Mouse (Mus musculus) kidney, adult 9 months (tissue): ENCODE measurements around the gene 4930524J08Rik.

Experiments used
- DNase-seq: peaks from one replicate; pipeline ENCODE4 v3.0.0; 2022

Gene 4930524J08Rik

DNA sequence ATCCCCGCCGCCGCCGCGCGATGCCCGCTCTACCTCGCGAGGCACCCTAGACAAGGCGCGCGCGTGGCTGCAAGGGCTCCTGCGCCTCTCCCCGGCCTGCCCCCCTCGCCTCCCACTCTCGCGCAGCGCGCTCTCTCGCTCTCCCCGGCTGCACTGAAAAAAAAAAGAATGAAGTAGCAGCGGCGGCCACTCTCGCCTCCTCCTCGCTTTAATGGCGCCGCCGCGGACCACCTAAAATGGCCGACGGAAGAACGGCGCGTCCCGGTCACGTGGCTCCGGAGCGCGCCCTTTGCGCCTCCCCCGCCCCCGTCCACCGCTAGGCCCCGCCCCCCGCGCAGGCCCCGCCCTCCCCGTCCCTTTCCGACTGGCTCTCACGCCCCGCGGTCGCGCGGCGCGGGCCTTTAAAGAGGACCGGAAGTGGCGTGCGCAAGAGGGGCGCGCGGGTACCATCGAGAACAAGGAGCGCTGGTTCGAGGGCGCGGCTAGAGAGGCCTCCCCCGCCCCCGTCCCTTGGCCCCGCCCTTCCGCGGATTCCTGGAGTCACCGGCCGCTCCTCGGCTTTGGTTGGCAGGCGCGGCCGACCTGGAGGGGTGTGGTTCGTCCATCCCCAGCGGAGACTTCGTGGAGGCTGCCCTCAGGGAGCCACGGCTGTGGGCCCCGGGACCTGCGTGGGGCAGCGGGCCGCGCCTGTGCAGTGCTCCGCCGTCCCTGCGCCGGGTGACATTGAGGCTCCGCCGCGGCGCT, at the start of gene 4930524J08Rik, which contains the start of gene Hnrnpd:
4930524J08Rik (plus strand) TSS at position 363 of the 744 bp plus-strand sequence.
Hnrnpd (minus strand) TSS at position 240 of the 744 bp plus-strand sequence.
- peak; percentile 96 for DNase-seq

DNA sequence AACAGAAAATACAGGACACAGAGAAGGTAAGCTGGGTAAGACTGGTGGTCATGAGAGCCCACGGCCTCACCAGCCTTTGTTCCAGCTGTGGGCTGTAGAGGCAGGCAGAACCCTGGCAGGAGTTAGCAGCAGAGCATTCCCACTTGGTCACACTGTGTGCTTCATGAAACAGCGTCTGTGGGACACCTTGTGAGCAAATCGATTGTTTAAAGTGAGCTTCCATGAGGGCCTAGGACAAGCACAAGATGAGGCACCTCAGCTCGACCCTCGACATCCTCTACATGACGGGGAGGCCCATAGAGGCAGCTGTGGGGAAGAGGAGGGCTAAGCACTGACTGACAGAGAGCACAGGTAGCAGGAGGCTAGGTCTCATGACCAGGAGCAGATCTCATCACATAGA, 47.0 kb upstream of the 4930524J08Rik start:
- no peak for DNase-seq

DNA sequence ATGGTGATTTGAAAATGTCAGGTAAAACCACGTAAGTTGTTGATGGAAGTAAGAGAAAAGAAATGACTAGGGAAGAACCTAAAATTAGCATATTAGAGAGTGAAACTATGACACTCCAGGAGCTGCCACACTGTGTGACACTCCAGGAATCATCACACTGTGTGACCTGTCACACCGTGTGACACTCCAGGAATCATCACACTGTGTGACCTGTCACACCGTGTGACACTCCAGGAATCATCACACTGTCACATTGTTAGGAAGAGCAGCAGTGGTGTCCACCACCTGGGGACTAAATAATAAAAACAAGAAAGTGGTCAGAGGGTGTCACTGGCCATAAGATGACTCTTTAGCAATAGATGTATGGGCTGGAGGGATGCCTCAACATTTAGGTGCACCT, 39.4 kb upstream of the 4930524J08Rik start:
- DNase-seq: no peak

DNA sequence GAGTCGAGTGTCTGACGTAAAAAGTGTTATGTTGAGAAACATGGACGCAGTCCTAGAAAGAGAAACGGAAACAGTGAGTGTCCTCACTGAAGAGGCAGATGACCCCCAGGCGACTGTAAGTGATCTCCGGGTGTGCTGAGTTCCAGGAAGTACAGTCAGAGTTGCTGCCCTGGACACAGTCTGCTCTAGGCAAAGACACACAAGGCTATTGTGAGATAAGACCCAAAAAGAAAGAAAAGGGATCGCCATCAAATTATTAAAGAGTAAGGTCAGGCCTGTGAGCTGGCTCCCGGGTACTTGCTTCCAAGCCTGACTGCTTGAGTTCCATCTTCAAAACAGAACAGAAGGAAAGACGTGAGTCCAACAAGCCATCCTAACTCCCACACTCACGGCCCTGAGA, 37.6 kb upstream of the 4930524J08Rik start:
- DNase-seq: no peak

DNA sequence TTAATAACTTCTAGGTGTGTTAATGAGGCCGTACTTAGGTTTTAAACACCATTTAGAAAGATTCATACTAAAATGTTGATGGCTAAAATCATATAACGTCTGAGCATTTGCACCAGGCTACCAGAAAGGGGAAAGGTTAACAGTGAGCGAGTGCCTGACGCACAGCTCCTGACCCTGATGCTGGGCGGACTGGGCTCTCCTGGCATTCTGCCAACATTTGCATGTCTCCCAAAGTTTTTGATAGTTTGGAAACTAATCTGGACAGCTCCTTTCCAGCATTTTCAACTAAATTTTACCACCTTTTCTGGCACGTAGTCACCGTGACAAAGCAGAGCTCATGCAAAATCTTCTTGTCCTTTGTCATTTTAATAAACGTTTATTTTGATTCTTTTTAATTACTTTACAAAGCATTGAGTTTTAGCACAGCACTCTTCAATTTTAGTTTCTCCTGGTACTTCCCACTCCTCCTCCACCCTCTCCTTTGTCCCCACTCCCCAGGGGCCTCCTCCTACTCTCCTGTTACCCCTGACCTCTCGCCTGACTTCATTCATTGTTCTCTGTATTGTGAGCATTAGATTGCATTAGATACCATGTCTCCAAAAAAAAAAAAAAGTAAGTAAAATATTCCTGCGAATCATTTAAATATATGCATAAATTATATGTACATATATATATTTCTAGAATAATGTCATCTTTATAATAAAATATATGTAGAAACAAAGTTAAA, 36.9 kb upstream of the 4930524J08Rik start:
- DNase-seq: no peak

DNA sequence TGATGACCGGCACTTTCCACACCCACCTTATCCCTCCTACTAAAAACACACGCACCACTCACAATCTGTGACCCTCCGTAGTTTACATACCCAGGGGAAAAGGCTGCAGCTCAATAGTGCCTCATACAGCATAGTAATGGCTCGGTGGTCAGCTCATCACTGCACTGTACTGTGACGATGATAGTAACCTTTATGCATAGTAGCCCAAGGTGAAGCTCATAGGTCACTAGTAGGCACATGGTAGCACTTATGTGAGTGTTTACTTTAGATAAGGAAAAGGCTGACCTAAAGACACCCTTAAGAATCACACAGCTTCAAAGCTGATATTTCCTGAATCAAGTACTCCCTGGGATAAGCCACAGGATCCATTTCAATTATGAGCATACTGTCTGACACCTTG, 26.3 kb upstream of the 4930524J08Rik start:
- no peak for DNase-seq

DNA sequence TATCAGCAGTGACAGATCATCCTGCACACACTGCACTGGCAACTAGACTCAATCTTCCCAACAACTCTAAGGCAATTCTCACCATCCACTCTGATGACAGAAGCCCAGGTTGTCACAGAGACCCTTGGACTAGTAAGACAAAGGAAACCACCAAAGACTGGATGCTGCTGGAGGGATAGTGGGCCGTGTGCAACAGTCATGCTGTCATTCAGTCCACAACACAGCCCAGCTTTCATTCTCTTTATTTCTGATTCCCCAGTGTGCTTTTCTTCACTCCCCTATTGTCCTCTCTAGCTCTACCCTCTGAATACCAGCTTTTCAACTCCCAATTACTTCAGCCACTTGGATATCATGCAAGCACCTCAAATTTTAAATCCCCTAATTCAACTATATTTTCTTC, 25.0 kb upstream of the 4930524J08Rik start:
- no peak for DNase-seq

DNA sequence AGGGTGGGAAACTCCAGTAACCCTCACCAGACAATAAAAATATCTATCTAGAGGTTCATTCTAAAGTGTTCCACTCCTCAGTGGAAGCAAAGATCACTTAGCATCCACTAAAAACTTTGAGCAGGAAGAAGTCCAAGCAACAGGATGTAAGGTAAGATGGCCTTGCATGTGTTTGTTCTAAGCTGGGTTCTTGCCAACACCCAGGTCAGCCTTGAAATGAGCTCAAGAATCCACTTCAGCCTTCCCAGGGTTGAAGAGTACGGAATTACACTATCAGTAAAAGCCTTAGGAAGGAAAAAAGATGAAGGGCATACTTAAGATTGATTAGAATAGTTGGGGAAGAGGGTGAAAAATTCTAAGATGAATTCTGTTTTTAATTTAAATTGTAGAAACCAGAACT, 20.2 kb upstream of the 4930524J08Rik start:
- DNase-seq: no peak

DNA sequence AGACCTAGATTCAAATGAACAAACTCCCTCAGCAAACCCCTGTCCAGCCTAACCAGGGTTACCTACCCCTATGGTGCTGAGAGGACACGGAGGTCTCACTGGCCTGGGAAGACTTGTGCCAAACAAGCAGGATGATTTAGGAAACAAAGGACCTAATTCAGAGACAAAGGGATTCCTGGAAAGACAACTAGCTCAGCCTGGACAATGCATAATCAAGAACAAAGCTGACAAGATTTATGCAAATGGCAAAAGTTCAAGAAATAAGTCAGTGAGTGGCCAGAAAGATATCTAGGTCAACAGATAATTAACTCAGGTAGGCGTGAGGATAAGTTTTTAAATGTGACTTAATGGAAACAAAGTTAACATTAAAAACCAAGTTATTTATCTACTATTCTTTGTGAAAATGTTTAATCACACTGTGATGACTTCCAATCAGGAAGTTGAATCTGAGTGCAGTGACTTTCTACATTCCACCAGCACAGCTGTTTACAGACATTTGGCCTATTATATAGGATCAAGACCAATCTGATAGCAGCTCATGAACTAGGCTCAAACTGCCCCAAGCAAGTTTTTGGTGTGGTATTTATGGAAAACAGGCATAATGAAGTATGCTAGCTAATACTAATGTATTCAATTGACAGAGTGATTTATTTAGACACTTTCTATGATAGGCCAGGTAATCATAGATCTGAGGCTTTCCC, 19.5 kb upstream of the 4930524J08Rik start:
- peak; percentile 61 for DNase-seq

DNA sequence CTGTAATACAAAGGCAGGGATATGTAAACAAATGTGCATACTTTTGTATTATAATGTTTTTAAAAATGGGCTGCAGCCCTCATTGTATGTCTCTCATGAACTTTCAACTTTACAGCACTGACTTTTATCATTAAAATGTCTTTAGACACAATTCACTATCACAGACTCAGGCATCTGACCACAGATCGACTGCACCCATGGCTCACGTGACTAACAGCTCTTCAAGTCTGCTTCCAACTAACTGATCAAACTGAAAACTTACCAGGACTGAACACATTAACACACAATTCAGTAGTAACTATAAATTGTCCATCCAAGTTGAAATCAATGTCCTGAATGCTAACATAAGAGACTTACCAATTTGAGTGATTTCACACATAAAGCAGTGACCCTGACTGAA, 18.9 kb upstream of the 4930524J08Rik start:
- no peak for DNase-seq

DNA sequence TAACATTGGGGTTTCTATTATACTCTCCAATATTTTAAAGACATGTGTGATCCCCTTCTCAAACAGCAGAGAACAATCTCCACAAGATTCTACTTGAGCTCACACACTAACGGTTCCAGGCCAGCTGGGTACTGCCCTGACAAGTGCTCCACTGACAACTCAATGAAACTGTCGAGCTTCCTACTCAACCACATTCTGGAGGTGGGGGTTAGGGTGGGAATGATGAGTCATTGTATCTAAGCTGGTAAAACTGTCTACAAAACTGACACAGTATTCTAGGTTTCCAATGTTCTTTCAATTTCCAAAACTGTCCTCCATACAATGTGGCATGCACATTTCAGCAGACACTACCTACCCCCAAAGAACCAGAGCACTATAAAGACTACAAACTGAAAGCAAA, 4.9 kb upstream of the 4930524J08Rik start:
- no peak for DNase-seq

DNA sequence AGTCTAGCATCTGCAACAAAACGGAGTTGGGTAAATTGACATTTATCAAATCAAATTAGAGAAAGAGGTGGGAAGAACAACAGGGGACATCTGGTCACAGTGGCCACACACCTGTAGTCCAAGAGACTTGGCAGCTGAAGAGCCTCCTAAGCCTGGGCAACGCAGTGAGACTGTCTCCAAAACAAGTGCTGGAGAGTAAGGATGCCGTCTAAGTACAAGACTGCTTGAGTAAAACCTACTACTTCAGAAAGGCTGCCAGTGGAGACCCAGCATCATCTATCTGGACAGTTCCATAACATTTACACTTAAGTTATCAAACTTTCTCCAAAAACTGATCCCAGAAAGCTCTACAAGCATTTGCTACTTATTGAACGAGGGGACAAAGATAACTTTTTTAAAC, 3.8 kb upstream of the 4930524J08Rik start:
- DNase-seq: no peak

DNA sequence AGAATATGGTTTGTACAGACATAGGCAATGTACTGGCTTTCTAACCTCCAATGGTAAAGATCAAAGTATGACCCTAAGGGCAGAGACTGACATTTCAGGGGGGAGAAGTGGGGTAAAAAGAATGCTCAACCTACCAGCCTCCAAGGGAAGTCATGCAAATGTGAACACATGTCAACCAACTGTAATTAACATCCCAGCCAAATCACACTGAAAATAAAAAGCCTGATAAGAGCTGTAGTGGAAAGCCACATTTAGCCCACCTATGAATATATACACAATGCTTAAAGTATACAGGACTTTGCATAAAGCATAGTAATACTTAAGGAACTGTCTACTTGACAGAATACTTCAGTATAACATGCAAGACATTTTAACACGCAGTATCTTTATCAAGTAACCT, 3.1 kb upstream of the 4930524J08Rik start:
- no peak for DNase-seq

DNA sequence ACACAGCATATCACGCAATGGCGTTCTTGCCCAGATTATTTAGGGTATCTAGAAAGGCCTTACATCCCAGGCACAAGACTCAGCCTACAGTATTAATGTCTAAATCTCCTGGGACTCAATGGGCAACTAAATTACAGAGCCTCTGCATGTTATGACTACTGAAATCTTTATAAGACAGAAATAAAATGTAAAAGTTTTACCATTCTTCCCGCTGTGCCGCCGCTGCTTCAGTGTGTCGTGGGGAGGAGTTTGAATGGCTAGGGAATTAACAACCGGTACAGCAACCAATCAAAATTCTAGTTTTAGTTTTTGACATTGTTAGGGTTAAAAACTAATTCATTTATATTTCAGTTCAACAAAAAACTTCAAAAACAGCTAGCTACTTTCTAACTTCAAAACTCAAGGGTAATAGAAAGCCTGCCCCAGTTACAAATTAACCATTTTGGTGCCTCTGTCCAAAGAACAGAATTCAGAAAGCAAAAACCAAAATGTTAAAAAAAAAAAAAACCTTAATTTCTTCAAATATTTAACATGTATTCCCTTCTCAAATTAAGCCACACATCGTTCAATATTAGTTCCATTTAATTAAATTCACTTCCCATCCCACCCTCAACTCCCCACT, 2.4 kb upstream of the 4930524J08Rik start:
- DNase-seq: peak; percentile 67

DNA sequence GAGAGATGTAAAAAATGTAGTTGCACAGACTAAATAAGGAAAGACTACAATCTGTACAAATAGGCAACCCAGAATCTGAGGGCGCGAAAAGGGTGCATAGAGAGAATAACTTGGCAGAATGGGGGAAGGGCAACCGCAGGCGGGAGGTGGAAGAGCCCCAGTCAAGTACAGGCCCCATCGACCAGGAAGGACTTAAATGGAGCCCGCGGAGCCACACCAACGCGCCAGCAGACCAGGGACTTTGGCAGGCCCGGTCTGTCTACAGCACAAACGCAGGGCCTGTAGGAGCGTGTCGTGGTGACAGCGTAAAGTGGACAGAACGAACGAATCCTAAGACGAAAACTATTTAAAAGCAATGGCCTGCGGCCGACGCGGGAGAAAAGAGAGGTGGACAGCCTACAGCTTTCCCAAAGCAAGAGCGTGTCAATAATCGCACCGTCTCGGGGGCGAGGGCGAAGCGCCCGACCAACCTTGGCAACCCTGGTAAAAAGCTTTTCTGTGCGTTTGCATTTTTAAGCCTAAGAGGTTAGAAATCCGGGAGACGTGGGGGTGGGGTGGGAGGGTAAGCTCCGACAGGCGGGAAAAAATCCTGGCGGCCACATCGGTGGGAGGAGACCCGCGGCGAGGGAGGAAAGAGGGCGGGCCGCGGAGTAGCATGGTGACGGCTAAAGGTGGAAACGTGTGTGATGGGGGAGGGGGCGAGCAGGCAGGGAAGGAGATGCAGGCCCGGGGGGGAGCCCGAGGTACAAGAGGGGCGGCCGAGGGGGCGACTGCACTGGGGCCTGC, 1.2 kb upstream of the 4930524J08Rik start:
- peak; percentile 87 for DNase-seq

DNA sequence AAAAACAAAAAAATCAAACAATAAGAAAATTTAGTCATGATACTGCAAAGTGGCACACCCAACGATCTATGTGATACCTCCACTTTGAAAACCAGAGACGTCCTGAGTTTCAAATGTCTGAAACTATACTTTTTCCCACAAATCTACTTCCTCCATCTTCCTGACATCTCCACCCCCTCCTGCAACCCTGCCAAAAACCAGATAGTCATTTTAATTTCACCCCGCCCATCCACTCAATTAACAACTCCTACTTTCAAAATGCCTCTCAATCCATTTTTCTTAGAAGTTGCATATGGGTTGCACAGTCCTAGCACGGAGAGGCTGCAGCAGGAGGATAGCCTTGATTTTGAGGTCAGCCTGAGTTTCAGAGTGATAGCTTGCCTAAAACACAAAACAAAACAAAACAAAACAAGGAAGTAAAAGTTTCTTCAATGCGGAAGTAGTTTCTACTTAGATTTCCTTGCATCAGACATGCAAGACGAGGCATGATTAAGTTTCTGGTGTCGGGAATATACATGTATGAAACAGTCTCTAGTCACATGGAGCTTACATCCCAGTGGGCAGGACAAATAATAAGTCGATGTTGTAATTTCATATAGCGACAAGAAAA, 4.7 kb downstream of the 4930524J08Rik start:
- no peak for DNase-seq

DNA sequence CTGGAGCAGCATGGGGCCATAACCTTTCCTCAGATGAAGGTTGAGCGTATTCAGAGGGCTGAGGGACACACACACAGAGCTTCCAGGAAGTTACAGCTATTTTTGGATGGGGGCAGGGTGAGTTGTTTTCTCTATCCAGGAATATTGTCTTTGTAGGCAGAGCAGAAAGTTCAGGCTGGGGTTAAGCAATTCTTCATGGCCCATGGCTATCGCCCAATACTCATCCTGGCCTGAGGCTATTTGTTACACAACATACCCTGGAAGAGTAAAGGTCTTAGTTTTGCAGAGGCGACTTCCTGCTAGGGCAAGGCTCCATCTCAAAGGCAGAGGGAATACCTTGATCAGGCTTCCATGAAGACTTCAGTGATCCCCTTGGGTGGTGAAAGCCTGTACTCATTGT, 15.3 kb downstream of the 4930524J08Rik start:
- peak; percentile 77 for DNase-seq

DNA sequence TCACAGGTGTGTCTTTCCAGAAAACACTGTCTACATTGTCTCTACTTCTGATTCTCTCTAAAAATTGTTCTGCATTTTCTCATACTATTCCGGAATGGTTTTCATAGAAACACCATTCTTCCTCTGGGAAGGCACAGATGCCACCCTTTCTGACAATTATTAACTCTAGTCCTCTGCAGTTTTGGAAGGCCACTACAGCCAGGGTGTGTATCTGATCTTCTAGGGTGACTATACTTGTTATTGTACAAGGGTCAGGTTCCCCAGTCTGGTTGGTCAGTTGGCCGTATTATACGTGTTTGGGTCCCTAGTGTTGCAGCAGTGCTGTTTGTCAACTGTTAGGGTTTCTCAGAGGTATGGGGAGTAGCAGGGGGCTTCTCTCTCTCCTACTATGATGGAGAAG, 15.8 kb downstream of the 4930524J08Rik start:
- DNase-seq: no peak

DNA sequence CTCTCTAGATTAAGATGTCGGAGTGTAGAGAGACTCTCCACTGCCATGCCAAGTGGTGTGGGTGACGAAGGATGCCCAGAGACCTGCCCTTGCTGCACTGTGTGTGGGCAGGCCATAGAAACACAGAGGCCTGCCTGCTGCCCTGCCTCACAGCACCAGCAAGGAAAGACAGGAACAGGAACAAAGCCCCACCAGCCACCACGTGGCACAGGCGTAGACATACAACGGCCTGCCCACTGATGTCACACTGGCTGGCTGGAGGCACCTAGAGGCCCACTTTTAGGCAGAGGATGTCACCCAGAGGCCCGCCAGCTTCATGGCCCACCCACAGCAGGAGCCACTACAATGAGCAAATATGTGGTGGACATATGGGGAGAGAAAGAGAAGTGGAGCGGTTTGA, 21.2 kb downstream of the 4930524J08Rik start:
- DNase-seq: no peak

DNA sequence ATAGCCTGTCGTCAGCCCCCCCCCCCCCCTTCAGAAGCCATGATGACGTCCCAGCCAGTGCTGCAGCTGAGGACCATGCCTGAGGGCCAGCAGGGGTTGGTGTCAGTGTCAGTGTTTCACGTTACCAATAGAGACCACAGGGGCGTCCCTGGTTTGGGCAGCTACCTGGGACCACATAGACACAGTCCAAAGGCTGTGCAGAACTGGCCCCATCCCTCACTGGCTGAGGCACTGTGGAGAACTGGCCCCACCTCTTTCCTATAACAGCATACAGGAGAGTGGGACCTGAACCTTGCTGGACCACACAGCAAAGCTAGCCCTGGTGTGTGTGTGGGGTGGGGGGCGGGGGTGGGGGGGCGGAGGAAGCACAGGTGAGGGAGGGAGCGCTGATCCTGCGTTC, 21.6 kb downstream of the 4930524J08Rik start:
- no peak for DNase-seq

DNA sequence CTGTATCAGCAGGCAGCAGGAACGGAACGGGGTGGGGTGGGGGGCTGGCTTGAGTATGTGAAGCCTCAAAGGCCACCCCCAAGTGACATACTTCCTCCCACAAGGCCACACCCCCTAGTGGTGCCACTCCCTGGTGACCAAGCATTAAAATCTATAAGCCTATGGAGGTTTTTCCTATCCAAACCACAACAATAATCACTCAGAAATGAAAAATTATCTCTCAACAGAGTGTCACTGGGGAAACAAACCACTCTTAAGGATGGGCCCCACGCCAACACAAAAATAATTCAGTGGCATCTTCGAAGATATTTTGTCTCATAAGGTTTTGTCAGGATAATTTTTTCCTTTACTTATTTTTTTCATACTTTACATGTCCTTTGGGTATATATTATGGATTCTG, 25.0 kb downstream of the 4930524J08Rik start:
- DNase-seq: no peak

DNA sequence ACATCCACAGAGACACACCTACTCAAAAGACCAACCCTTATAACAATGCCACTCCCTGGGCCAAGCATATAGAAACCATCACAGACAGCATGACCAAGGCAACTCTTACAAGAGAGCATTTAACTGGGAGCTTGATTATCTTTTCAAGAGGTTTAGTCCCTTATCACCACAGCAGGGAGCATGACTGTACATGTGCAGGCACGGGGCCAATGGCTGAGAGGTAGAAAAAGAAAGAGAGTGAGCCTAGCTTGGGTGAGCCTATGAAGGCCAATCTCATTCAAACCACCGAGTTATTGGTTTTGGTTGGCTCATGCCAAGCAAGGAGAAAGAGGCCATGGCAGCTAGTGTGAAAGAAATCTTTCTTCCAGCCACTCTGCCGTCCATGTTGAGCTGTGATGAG, 26.6 kb downstream of the 4930524J08Rik start:
- DNase-seq: no peak
